Mouse (Mus musculus): ENCODE measurements at regions not wholly inside any gene's neighbourhood (a gene's known extent, or its start where the extent isn't known, plus 50 kb on each side); places are given as distances from the start of the nearest gene placed in this dataset.

- Histone ChIP-seq H3K4me1 (ENCODE audit: control insufficient read depth in 1 of 2, insufficient read depth in 2 of 2, low read length in 2 of 2) (peaks cover 2 to 8% of the 10 kb centered on the region in 2 experiments; a peak in 3 of 4 replicates), H3K9me3 (replicated peaks; ENCODE audit: insufficient read depth, low read length) (no peaks in the 10 kb centered on the region), H3K79me2 (ENCODE audit: control insufficient read depth, insufficient read depth, low read length, poor library complexity) (no peaks in the 10 kb centered on the region), H3K4me3 (ENCODE audit: control insufficient read depth in 1 of 2, insufficient read depth in 1 of 2, low read depth in 2 of 2, low read length in 2 of 2) (no peak overlapping the region), H3K27me3 (ENCODE audit: control insufficient read depth in 1 of 2, insufficient read depth in 2 of 2, low read length in 2 of 2) (no peaks in the 10 kb centered on the region; a peak in 1 of 4 replicates), H3K27ac (ENCODE audit: control insufficient read depth, low read depth, low read length) (no peak overlapping the region), H3K9ac (ENCODE audit: control insufficient read depth, low read depth, low read length, poor library complexity, severe bottlenecking) (no peak overlapping the region), H3K36me3 (ENCODE audit: control insufficient read depth in 1 of 2, insufficient read depth in 2 of 2, low read length in 2 of 2) (peaks cover 0 to 4% of the 10 kb centered on the region in 2 experiments; a peak in 1 of 4 replicates)
- TF ChIP-seq MYC (IDR thresholded peaks at IDR 0.05; ENCODE audit: low read depth, low read length), result no peak
- no peak for TF ChIP-seq ZMIZ1 (IDR thresholded peaks at IDR 0.05; ENCODE audit: low read depth, low read length)
- TF ChIP-seq RAD21 (IDR thresholded peaks at IDR 0.05; ENCODE audit: low read depth, low read length), result no peak
- no peak for TF ChIP-seq MEF2A (IDR thresholded peaks at IDR 0.05; ENCODE audit: extremely low read depth, insufficient replicate concordance, low read depth, low read length, poor library complexity, severe bottlenecking)
- TF ChIP-seq GABPA (IDR thresholded peaks at IDR 0.05; ENCODE audit: low read depth, low read length), result no peak
- no peak for TF ChIP-seq UBTF (IDR thresholded peaks at IDR 0.05; ENCODE audit: borderline replicate concordance, insufficient read depth, low read depth, low read length)
- TF ChIP-seq TBP (IDR thresholded peaks at IDR 0.05; ENCODE audit: low read depth, low read length), result no peak
- no peak for DNase-seq (ENCODE audit: low read depth, low spot score)
Observed at GRCm38 (mm10) chr4:95143668-95144067, 91.6 kb upstream of the Jun start.

GRCm38 (mm10) chr4:95144440-95144839, 92.4 kb upstream of the Jun start:
- Histone ChIP-seq H3K36me3 (ENCODE audit: control insufficient read depth in 1 of 2, insufficient read depth in 2 of 2, low read length in 2 of 2) (peaks cover 0 to 4% of the 10 kb centered on the region in 2 experiments; a peak in 1 of 4 replicates), H3K27me3 (ENCODE audit: control insufficient read depth in 1 of 2, insufficient read depth in 2 of 2, low read length in 2 of 2) (no peaks in the 10 kb centered on the region), H3K9ac (ENCODE audit: control insufficient read depth, low read depth, low read length, poor library complexity, severe bottlenecking) (no peak overlapping the region), H3K9me3 (replicated peaks; ENCODE audit: insufficient read depth, low read length) (no peaks in the 10 kb centered on the region), H3K4me3 (ENCODE audit: control insufficient read depth in 1 of 2, insufficient read depth in 1 of 2, low read depth in 2 of 2, low read length in 2 of 2) (no peak overlapping the region), H3K27ac (ENCODE audit: control insufficient read depth, low read depth, low read length) (no peak overlapping the region), H3K79me2 (ENCODE audit: control insufficient read depth, insufficient read depth, low read length, poor library complexity) (no peaks in the 10 kb centered on the region), H3K4me1 (ENCODE audit: control insufficient read depth in 1 of 2, insufficient read depth in 2 of 2, low read length in 2 of 2) (peaks cover 2 to 8% of the 10 kb centered on the region in 2 experiments; a peak in 3 of 4 replicates)
- no peak for DNase-seq (ENCODE audit: low read depth, low spot score)
- TF ChIP-seq GATA1 (IDR thresholded peaks at IDR 0.05; ENCODE audit: low read depth, low read length) (no peak), SMC3 (IDR thresholded peaks at IDR 0.05; ENCODE audit: low read depth, low read length) (no peak), JUND (IDR thresholded peaks at IDR 0.05; ENCODE audit: low read depth, low read length) (no peak), USF2 (IDR thresholded peaks at IDR 0.05; ENCODE audit: borderline replicate concordance in 1 of 2, insufficient read depth in 1 of 2, low read depth in 1 of 2, low read length in 2 of 2) (no peak), MAFK (IDR thresholded peaks at IDR 0.05; ENCODE audit: borderline replicate concordance, low read depth, low read length) (no peak), MEF2A (IDR thresholded peaks at IDR 0.05; ENCODE audit: extremely low read depth, insufficient replicate concordance, low read depth, low read length, poor library complexity, severe bottlenecking) (no peak), SIN3A (IDR thresholded peaks at IDR 0.05; ENCODE audit: low read length) (no peak)

- Histone ChIP-seq H3K27ac (ENCODE audit: control insufficient read depth, low read depth, low read length) (no peak overlapping the region), H3K27me3 (ENCODE audit: control insufficient read depth in 1 of 2, insufficient read depth in 2 of 2, low read length in 2 of 2) (no peaks in the 10 kb centered on the region), H3K9me3 (replicated peaks; ENCODE audit: insufficient read depth, low read length) (no peaks in the 10 kb centered on the region), H3K4me1 (ENCODE audit: control insufficient read depth in 1 of 2, insufficient read depth in 2 of 2, low read length in 2 of 2) (peaks cover 2 to 8% of the 10 kb centered on the region in 2 experiments; a peak in 3 of 4 replicates), H3K79me2 (ENCODE audit: control insufficient read depth, insufficient read depth, low read length, poor library complexity) (no peaks in the 10 kb centered on the region), H3K9ac (ENCODE audit: control insufficient read depth, low read depth, low read length, poor library complexity, severe bottlenecking) (no peak overlapping the region), H3K4me3 (ENCODE audit: control insufficient read depth in 1 of 2, insufficient read depth in 1 of 2, low read depth in 2 of 2, low read length in 2 of 2) (no peak overlapping the region), H3K36me3 (ENCODE audit: control insufficient read depth in 1 of 2, insufficient read depth in 2 of 2, low read length in 2 of 2) (peaks cover 0 to 4% of the 10 kb centered on the region in 2 experiments; a peak in 1 of 4 replicates)
- DNase-seq (ENCODE audit: low read depth, low spot score), result no peak
- no peak for TF ChIP-seq HCFC1 (IDR thresholded peaks at IDR 0.05; ENCODE audit: low read depth, low read length)
Observed at GRCm38 (mm10) chr4:95146268-95146667, 94.2 kb upstream of the Jun start.
